Mouse (Mus musculus) heart, adult 2 months (tissue): Measurements from ENCODE around the gene Gm10142.
"Not testable (repeated sequence)": the region's sequence is repeated elsewhere in the genome, so short reads cannot be mapped to it uniquely, and the experiment has no call there.

Experiments
- CTCF ChIP-seq: fragments of 200-600 bp; IDR thresholded peaks from 2 replicates; pipeline ENCODE4 v1.8.1; 2022; ENCODE audit warnings: antibody characterized with exemption, mild to moderate bottlenecking, moderate library complexity
- POLR2A ChIP-seq: fragments of 200-500 bp; IDR thresholded peaks from 2 replicates; pipeline ENCODE4 v1.6.1; 2011; ENCODE audit warnings: mild to moderate bottlenecking, low read depth, low read length, control low read depth; ENCODE audit not compliant: insufficient read depth

- not testable (repeated sequence) for TF ChIP-seq CTCF, POLR2A
Observed at GRCm38 (mm10) chr10:77720299-77720698, 4.7 kb downstream of the Gm10142 start, which contains the start of gene Krtap12-1.
